Mouse (Mus musculus): ENCODE results near the gene Smc2.
"Not testable (repeated sequence)": the region's sequence is repeated elsewhere in the genome, so short reads cannot be mapped to it uniquely, and the experiment has no call there.

The Smc2 gene

DNA sequence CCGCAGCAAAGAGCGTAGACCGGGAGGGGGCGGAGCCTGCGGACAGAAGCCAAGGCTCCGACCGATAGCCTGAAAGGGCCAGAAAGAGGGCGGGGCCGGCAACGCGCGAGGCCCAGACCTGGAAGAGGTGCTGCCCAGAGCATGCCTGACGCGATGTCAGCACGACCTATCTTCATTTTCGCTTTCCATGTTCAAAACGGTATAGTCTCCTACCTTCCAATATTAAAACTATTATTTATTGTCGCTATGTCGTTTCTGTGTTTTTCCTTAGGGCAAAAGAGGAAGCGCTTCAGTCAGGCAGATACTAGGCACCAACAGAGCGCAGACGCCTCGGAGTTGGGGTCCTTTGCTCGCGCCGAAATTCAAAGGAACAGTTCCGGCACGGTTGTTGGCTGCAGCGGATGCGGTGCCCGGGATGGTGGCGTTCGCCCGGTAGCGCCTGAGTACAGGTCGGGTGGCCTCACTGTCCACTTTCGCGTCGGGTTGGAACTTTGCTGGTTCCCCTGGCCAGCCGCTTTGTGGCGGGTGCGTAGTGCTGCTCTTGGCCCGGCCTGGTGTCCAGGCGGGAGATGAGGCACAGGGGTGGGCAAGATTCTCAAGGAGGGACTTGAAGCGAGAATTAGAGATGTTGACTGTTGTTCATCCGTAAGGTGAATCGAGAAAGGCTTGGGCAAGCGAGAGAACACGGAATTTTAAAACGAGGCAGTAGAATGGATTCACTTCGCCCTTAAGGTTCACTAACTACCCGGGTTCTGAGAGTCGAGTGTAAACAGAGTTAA, at the start of gene Smc2:
Gene Smc2, plus strand, starts transcription at position 358 of the 779 bp plus-strand sequence.
- peak; percentile 89 to 95 for DNase-seq (ENCODE audit: low spot score in 2 of 2)

- DNase-seq (ENCODE audit: low spot score in 2 of 2), result no peak
Observed at GRCm38 (mm10) chr4:52411587-52411986, 27.5 kb upstream of the Smc2 start.

DNA sequence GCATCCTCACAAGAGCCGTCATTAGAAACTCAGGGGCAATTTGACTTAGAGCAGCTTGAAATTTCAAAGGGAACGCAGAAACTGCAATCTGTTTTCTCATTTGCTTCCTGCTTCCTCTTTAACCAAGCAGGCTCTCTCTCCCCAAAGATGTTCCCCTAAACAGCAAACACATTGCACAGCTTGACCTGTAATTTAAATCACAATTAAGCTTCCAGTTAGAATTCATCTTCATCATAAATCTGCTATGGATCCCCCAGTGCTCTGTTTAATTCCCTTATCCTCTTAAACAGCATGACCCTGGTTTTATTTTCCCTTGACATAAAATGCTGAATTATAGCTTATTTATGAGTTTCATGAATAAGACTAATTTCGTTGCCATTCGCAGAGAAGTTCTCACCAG, 15.4 kb upstream of the Smc2 start:
- no peak for DNase-seq (ENCODE audit: low spot score in 2 of 2)

- DNase-seq (ENCODE audit: low spot score in 2 of 2), result no peak
Observed at GRCm38 (mm10) chr4:52429310-52430198, 9.5 kb upstream of the Smc2 start.

DNA sequence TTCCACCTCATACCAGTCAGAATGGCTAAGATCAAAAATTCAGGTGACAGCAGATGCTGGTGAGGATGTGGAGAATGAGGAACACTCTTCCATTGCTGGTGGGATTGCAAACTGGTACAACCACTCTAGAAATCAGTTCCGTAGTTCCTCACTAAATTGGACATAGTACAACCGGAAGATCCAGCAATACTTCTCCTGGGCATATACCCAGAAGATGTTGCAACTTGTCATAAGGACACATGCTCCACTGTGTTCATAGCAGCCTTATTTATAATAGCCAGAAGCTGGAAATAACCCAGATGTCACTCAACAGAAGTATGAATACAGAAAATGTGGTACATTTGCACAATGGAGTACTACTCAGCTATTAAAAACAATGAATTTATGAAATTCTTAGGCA, 3.5 kb upstream of the Smc2 start:
- DNase-seq (ENCODE audit: low spot score in 2 of 2), result not testable (repeated sequence)

DNA sequence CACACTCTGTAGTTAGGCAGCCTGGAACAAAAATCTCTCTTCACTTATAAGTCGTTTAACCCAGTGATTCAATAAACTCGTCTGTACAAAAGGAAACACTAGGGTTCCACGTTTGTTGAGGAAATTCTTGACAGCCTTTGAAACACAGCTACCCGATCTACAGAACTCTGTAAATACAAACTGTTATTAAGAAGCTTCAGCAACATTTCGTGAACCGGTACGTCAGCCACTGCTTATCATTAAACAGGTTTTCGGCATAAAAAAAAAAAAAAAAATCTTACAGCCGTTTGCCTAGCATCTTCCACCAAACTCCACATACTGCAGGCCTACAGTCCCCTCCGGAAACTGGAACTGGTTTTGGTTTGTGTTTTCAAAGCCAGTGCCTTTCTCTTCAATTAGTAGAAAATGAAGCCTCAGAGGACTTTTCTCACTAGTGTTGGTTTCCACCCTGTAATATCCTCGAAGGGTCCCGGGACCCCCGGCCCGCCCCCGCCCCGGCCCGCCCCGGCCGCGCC, 615 bp upstream of the Smc2 start:
- DNase-seq (ENCODE audit: low spot score in 2 of 2), result no peak

DNA sequence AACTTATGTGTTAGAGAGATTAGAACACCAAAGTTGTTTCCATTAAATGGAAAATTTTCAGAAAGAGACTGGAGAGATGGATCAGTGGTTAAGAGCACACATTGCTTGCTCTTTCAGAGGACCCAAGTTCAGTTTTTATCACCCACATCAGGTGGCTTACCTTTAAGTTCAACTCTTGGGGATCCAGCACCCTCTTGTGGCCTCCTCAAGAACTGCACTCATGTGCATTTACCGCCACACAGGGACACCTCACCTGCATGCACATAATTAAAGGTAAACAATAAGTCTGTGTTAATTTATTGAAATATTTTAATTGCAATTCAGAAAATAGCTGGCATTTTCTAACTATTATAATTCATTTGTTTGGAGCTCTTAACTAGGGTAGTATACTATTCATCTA, 20.7 kb downstream of the Smc2 start:
- no peak for DNase-seq (ENCODE audit: low spot score in 2 of 2)

GRCm38 (mm10) chr4:52461321-52461720, 22.3 kb downstream of the Smc2 start:
- no peak for DNase-seq (ENCODE audit: low spot score in 2 of 2)

DNA sequence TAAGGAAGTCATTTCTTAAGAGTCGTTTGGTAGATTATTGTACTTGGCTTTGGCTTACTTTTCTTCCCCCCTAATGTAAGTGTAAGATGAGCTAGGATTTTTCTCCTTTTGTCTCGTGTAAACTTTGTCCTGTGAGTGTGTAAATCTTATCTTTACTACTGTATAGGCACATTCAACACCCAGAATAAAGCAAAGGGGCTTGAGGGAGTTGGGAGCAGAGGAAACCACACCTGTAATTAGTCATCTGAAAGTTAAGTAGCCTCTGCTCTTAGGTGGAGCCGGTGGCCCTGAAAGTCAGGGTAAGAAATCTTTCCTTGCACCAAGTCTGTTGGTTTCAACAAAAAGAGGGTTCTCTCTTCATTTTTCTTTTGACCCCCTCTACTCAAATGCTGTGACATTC, 34.4 kb downstream of the Smc2 start:
- no peak for DNase-seq (ENCODE audit: low spot score in 2 of 2)

DNA sequence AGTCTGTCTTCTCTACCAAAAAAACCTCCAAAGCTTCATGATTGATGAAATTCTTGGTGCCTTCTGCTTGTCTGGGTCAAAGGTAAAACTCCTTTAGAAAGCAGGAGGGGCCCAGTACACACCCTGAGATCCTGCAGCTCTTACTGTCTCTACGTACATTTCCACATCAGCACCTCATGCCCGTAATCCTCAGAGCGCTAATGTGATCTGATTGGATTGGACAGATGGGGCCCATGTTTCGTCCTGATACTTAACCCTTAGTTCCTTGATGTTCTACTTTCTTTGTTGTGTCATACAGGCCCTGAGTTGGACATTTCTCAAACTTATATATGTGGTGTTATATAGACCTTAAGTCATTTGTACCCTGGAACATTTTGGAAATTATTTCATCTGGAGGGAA, 48.4 kb downstream of the Smc2 start:
- no peak for DNase-seq (ENCODE audit: low spot score in 2 of 2)

- DNase-seq (ENCODE audit: low spot score in 2 of 2), result not testable (repeated sequence)
Observed at GRCm38 (mm10) chr4:52497144-52497543, 58.1 kb downstream of the Smc2 start, which contains the start of gene Vma21-ps. Vma21-ps (minus strand) TSS chr4:52497244.

DNA sequence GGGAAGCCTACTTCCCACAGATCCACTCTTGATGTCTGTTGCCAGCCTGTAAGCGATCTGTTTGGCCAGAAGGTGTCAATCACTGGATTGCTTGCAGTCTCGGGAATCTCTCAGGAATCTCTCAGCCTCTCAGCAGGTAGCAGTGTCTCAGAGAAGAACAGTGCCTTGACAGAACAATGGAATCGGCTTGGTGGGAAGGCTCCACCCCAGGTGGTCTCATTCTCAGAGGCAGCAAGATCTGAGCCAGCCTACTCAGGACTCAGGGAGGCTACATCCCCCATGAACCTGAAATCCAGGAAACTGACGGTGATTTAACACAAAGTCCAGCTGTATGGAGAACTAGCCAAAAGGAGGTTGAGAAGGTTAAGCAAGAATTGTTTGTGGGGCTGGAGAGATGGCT, 78.5 kb downstream of the Smc2 start:
- no peak for DNase-seq (ENCODE audit: low spot score in 2 of 2)

DNA sequence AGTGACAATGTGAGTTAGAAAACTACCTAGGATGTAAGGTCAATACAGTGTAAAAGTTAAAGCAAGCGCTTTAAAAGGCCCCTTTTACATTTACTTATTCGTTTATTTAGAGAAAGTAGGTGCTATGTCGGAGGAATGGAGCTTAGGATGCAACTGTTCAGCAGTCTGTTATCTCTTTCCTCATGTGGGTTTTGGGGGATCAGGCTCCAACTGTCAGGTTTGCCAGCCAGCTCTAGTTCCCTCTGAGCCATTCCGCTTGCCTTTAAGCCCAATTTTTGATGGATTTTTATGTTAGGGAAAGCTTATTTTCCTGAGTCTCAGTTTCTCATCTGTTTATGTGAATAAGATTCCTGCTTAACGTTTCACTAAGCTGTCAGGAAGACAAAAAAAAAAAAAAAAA, 80.3 kb downstream of the Smc2 start:
- no peak for DNase-seq (ENCODE audit: low spot score in 2 of 2)

DNA sequence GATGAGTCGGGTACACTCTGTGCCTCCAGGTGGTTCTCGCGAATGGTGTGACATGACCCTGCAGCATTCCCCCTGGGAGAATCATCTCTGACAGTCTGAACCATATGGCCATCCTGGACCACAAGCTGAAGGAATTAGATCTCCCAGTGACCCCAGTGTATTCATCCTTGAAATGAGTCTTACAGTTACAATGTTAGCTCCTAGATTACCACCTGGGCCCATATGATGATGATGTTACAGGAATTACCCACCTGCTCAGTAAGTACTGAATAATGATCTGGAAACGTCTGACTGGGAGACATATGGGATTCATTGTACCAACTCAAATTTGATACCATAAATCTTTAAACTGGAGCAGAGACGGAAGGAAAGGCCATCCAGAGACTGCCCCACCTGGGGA, 87.4 kb downstream of the Smc2 start:
- no peak for DNase-seq (ENCODE audit: low spot score in 2 of 2)

- DNase-seq (ENCODE audit: low spot score in 2 of 2), result no peak
Observed at GRCm38 (mm10) chr4:52530636-52531035, 91.6 kb downstream of the Smc2 start.
